Mouse (Mus musculus): Measurements from ENCODE around the gene Pex7. TPM values are rescaled to one million over a fixed set of nuclear protein-coding genes. Genes with fewer than 3 reads are reported as not detected.

Gene Pex7
- total RNA-seq, 2 experiments from 2014 or later, result 24.0 to 24.2 TPM

Other genes starting within 250 kb of the Pex7 start
- gene Il20ra, start 195.1 kb downstream of the Pex7 start, total RNA-seq (2021), result not detected
- gene Slc35d3, start 56.2 kb downstream of the Pex7 start, total RNA-seq (2021), result under 1 TPM in 1 of 2 experiments, not detected in 1; 0.18 TPM
- gene Map3k5, start 26.8 kb upstream of the Pex7 start, total RNA-seq (2021), result 10 to 100 TPM; 27.7 to 28.3 TPM
- gene Map7, start 240.8 kb upstream of the Pex7 start, total RNA-seq (2021), result 1 to 10 TPM; 9.1 to 9.7 TPM